25 mouse cellular contexts compared by ENCODE assay signal in the genomic region with DNA sequence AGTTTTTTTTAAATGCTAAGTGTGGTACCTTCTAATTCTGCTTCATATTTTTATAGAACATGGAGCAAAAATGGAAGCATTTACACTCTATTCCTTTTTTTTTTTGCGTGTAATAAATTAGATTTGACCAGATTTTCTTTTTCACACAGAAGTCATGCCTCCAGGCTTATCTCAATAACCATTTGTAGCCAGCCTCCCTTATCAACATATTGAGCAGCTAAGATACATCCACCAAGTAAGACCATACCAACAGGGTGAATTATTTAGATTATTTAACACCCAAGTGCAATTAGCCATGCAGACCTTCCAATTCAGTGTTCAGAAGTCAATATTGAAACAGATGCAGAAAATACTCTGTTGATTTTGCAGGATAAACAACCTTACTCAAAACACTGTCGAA.
"Had no signal": no experiment of that assay in that cellular context is flagged by ENCODE, and none has a peak within 500 bp of the region (broad histone marks: within the 10 kb centered on the region; RNA-seq: fewer than 3 reads in every experiment).

No protein-coding gene starts in this region.

- H3K9ac ChIP-seq: heart, embryonic 13.5 days; heart, embryonic 15.5 days; hindbrain, embryonic 13.5 days; hindbrain, embryonic 15.5 days; kidney, embryonic 15.5 days; limb, embryonic 13.5 days; limb, embryonic 15.5 days had no signal

- DNase-seq: gastrocnemius, postnatal 14 days; gastrocnemius, postnatal 36 days; heart, adult 11 months; heart, adult 2 months; heart, postnatal 14 days; heart, postnatal 36 days; kidney, adult 11 months; kidney, adult 2 months; kidney, adult 9 months; kidney, postnatal 14 days; kidney, postnatal 36 days; layer of hippocampus, adult 9-11 months; layer of hippocampus, postnatal 36 days; left cerebral cortex, postnatal 4 days had no signal

- ATAC-seq: hindbrain, postnatal 0 days; intestine, embryonic 16.5 days had no signal

- H3K27ac ChIP-seq: heart, adult 2 months; heart, embryonic 13.5 days; heart, embryonic 15.5 days; hindbrain, embryonic 13.5 days; hindbrain, embryonic 15.5 days; hindbrain, postnatal 0 days; kidney, embryonic 15.5 days; kidney, postnatal 0 days; limb, embryonic 13.5 days; limb, embryonic 15.5 days had no signal

- H3K4me3 ChIP-seq: heart, adult 2 months; heart, embryonic 13.5 days; heart, embryonic 15.5 days; hindbrain, embryonic 13.5 days; hindbrain, embryonic 15.5 days; kidney, embryonic 15.5 days; limb, embryonic 13.5 days; limb, embryonic 15.5 days had no signal

- H3K36me3 ChIP-seq: heart, embryonic 15.5 days; hindbrain, embryonic 15.5 days; limb, embryonic 15.5 days had no signal

- H3K4me1 ChIP-seq: kidney, embryonic 15.5 days; limb, embryonic 13.5 days; limb, embryonic 15.5 days had no signal

- H3K27me3 ChIP-seq: heart, embryonic 13.5 days; heart, embryonic 15.5 days; hindbrain, embryonic 13.5 days; hindbrain, embryonic 15.5 days; kidney, embryonic 15.5 days; limb, embryonic 13.5 days; limb, embryonic 15.5 days had no signal

- H3K4me2 ChIP-seq: heart, embryonic 11.5 days; heart, embryonic 13.5 days; heart, embryonic 15.5 days; hindbrain, embryonic 13.5 days; hindbrain, embryonic 15.5 days; kidney, embryonic 15.5 days; limb, embryonic 13.5 days; limb, embryonic 15.5 days had no signal

- H3K9me3 ChIP-seq: heart, embryonic 13.5 days; heart, embryonic 15.5 days; hindbrain, embryonic 13.5 days; hindbrain, embryonic 15.5 days; kidney, embryonic 15.5 days; limb, embryonic 13.5 days; limb, embryonic 15.5 days had no signal
